Mouse (Mus musculus) gastrocnemius, adult 2 months (tissue): Measurements from ENCODE around the gene Axl. TPM values are rescaled to one million over a fixed set of nuclear protein-coding genes. Genes with fewer than 3 reads are reported as not detected.
A peak's percentile ranks its signal among the peaks of the same experiment; 100 is the strongest.

ENCODE experiments used
- DNase-seq: peaks from one replicate; pipeline ENCODE4 v3.0.0; 2022
- H3K27ac ChIP-seq: fragments of 200-600 bp; 2 replicates; pipeline ENCODE4 v1.8.1; 2022; ENCODE audit warnings: mild to moderate bottlenecking
- H3K4me3 ChIP-seq: fragments of 200-600 bp; 2 replicates; pipeline ENCODE4 v1.8.1; 2022; ENCODE audit warnings: mild to moderate bottlenecking, moderate library complexity
- CTCF ChIP-seq: fragments of 200-600 bp; IDR thresholded peaks from 2 replicates; pipeline ENCODE4 v1.8.1; 2022; ENCODE audit warnings: antibody characterized with exemption, mild to moderate bottlenecking, moderate library complexity
- intact Hi-C: fragments of 180-260 bp; cut with DNase I; formaldehyde crosslinking; loops from one replicate; pipeline ENCODE4 v1.15.1; 2025
- total RNA-seq, 2 experiments: library from RNA; stranded (reverse); gene quantifications; 2 replicates each; pipeline ENCODE4 v1.2.3; 2021

The Axl gene
- total RNA-seq, 2 experiments from 2014 or later, result 39.9 to 48.6 TPM

GRCm38 (mm10) chr7:25787456-25788219 is 867 bp downstream of the Axl start:
- no peak for TF ChIP-seq CTCF
- H3K27ac ChIP-seq, result peak overlapping the region; percentile 90
- peak overlapping the region; percentile 79 for H3K4me3 ChIP-seq
- peak; percentile 72 for DNase-seq
- intact Hi-C loops, result no loop called here

- H3K4me3 ChIP-seq, result peak overlapping the region; percentile 79
- H3K27ac ChIP-seq, result peak overlapping the region; percentile 90
- no peak for TF ChIP-seq CTCF
- no peak for DNase-seq
- intact Hi-C loops, result no loop called here
These were observed 1.5 kb downstream of the Axl start for GRCm38 (mm10) chr7:25786974-25787373.

GRCm38 (mm10) chr7:25785752-25786151 is 2.8 kb downstream of the Axl start:
- intact Hi-C loops, result no loop called here
- DNase-seq, result no peak
- H3K27ac ChIP-seq, result peak overlapping the region; percentile 67
- no peak for TF ChIP-seq CTCF
- peak overlapping the region; percentile 79 for H3K4me3 ChIP-seq

- TF ChIP-seq CTCF, result no peak
- no peak overlapping the region; the same call in 1 of the 2 replicates for H3K27ac ChIP-seq
- peak overlapping the region; percentile 36 for H3K4me3 ChIP-seq
- DNase-seq, result no peak
- intact Hi-C loops, result no loop called here
These were observed 3.7 kb downstream of the Axl start for GRCm38 (mm10) chr7:25784808-25785207.

- peak overlapping the region; percentile 88 for H3K27ac ChIP-seq
- DNase-seq, result no peak
- H3K4me3 ChIP-seq, result peak overlapping the region; percentile 51
- no peak for TF ChIP-seq CTCF
- intact Hi-C loops, result no loop called here
These were observed 4.8 kb downstream of the Axl start for GRCm38 (mm10) chr7:25783746-25784145.

- Histone ChIP-seq H3K27ac (peak overlapping the region; percentile 88), H3K4me3 (peak overlapping the region; percentile 51)
- intact Hi-C loops, result no loop called here
- DNase-seq, result no peak
- no peak for TF ChIP-seq CTCF
These were observed 5.8 kb downstream of the Axl start for GRCm38 (mm10) chr7:25782744-25783143.

- Histone ChIP-seq H3K27ac (peak overlapping the region; percentile 88), H3K4me3 (peak overlapping the region; percentile 69)
- DNase-seq, result no peak
- TF ChIP-seq CTCF, result no peak
- intact Hi-C loops, result no loop called here
These were observed 6.4 kb downstream of the Axl start for GRCm38 (mm10) chr7:25781937-25782610.

GRCm38 (mm10) chr7:25781321-25781936 is 7.1 kb downstream of the Axl start:
- peak overlapping the region; percentile 88 for H3K27ac ChIP-seq
- intact Hi-C loops, result no loop called here
- peak; percentile 68 for DNase-seq
- peak overlapping the region; percentile 69 for H3K4me3 ChIP-seq
- no peak for TF ChIP-seq CTCF

- peak; percentile 47 for DNase-seq
- no peak for TF ChIP-seq CTCF
- intact Hi-C loops, result no loop called here
- Histone ChIP-seq H3K27ac (peak overlapping the region; percentile 88), H3K4me3 (no peak overlapping the region; the same call in 1 of the 2 replicates)
These were observed 7.8 kb downstream of the Axl start for GRCm38 (mm10) chr7:25780753-25781152.

GRCm38 (mm10) chr7:25780021-25780420 is 8.5 kb downstream of the Axl start:
- peak overlapping the region; percentile 88 for H3K27ac ChIP-seq
- no peak overlapping the region for H3K4me3 ChIP-seq
- no peak for TF ChIP-seq CTCF
- intact Hi-C loops, result no loop called here
- no peak for DNase-seq

- peak; percentile 41 for DNase-seq
- Histone ChIP-seq H3K27ac (peak overlapping the region; percentile 21; the same call in 1 of the 2 replicates), H3K4me3 (no peak overlapping the region)
- no peak for TF ChIP-seq CTCF
- intact Hi-C loops, result no loop called here
These were observed 20.3 kb downstream of the Axl start for GRCm38 (mm10) chr7:25768229-25768628.

- intact Hi-C loops, result no loop called here
- no peak for DNase-seq
- Histone ChIP-seq H3K4me3 (no peak overlapping the region), H3K27ac (no peak overlapping the region)
- TF ChIP-seq CTCF, result no peak
These were observed 22.4 kb downstream of the Axl start for GRCm38 (mm10) chr7:25766108-25766507.

- DNase-seq, result peak; percentile 15
- Histone ChIP-seq H3K4me3 (peak overlapping the region; percentile 23), H3K27ac (peak overlapping the region; percentile 28; the same call in 1 of the 2 replicates)
- intact Hi-C loops, result no loop called here
- TF ChIP-seq CTCF, result no peak
These were observed 24.3 kb downstream of the Axl start for GRCm38 (mm10) chr7:25764221-25764620.
